Mouse (Mus musculus): ENCODE measurements around the gene Nmt1.

Nmt1 gene

DNA sequence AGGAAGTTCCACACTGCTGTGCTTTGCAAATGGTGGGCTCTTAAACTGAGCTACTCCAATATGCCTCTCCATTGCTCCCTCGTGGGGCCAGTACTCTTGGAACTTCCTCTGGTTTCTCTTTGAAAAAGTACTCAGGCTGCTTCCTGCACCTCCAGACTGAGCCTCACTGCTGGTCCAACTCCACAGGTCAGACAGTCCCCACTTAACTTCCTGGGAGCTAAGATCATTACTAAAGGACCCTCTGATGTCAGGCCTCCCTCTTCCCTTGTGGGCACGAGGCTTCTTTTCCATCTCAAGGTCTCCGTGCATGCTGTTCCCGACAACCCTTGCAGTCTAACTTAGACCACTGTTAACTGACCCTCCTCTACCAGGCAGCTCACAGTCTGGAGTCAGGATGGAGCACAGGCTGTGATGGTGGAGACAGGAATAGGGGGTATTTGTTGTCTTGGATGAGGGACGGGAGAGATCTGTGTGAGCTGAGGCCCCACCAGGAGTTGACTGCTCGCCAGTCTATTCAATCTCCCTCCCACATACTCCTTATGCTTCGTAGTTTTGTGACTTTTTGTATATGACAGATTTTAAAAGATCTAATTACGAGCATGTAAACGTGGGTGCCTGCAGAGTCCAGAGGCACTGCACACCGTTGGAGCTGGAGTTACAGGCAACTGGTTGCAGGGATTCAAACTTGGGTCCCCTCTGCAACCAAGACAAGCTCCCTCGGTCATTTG, 22.6 kb upstream of the Nmt1 start:
- no peak for DNase-seq (ENCODE audit: low spot score)

DNA sequence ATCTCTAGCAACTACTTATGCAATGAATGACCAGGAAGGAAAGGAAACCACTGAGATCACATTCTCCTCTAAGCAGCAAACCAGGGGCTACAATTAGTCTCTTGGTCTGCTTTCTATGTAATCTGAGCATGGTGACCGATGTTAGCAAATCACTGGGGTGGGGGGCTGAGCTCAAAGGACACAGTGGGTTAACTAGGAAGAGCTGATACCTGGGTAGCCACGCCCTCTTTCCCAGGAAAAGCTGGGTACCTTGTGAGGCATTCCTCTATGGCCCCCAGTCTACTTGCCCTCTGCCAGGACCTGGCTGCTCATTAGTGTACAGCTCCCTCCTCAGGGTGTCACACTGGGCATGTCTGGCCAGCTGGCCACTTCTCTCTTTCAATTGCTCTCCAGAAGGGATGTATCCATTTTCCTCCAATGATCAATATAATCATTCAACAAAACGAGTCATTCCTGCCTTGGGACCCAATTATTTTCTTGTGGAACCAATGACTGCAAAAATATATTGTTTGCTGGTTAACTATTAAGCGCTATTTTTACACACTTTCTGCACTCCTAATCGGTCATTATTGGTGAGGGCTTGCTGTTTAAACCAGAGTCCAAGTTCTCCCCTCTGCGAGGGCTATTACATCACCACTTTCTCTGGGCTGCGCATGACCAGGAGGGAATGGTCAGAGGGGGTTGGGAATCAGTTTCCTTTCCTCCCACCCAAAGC, 21.5 kb upstream of the Nmt1 start:
- no peak for DNase-seq (ENCODE audit: low spot score)

DNA sequence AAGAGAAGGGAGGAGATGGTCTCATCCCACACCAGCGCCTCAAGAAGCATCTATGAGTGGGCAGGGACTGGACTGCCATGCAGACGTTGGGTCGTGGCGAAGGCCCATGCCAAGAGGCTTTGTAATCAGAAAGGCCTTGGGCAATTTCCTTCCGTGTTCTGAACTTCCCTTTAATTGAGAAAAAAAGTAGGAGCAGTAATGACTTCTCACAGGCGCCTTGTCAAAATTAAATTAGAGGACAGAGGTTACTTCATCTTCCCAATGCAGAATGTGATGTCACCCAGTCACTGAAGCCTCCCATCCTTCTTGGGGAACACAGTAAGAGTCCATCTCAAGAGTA, 21.0 kb upstream of the Nmt1 start:
- DNase-seq (ENCODE audit: low spot score), result no peak

DNA sequence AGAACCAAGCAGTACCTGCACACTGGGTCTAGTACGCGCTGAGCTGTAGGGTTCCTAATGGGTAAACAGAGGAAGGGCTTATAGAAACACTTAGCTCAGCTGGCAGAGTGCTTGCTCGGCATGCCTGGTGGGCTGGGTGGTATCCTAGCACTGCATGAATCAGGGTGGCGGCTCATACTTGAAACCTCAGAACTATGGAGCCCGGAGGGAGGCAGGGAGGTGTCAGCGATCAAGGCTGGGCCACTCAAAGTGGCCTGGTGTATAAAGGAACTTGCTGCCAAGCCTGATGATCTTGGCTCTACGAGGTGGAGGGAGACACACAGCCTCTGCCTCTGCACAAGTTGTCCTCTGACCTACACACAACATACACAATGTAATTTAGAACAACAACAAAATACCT, 19.4 kb upstream of the Nmt1 start:
- no peak for DNase-seq (ENCODE audit: low spot score)

DNA sequence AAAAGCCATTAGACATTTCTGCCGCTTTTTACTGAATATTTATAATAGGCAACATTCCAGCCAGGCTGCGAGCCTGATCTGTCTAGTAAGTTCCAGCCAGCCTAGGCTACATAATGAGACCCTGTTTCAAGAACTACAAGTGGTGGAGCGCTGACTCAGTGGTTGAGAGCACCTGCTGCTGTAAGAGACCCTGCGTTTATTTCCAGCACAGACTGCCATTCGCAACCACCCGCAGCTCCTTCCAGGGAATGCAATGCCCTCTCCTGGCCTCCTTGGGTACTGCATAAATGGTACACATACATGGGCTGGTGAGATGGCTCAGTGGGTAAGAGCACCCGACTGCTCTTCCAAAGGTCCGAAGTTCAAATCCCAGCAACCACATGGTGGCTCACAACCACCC, 18.8 kb upstream of the Nmt1 start:
- DNase-seq (ENCODE audit: low spot score), result peak; percentile 67

DNA sequence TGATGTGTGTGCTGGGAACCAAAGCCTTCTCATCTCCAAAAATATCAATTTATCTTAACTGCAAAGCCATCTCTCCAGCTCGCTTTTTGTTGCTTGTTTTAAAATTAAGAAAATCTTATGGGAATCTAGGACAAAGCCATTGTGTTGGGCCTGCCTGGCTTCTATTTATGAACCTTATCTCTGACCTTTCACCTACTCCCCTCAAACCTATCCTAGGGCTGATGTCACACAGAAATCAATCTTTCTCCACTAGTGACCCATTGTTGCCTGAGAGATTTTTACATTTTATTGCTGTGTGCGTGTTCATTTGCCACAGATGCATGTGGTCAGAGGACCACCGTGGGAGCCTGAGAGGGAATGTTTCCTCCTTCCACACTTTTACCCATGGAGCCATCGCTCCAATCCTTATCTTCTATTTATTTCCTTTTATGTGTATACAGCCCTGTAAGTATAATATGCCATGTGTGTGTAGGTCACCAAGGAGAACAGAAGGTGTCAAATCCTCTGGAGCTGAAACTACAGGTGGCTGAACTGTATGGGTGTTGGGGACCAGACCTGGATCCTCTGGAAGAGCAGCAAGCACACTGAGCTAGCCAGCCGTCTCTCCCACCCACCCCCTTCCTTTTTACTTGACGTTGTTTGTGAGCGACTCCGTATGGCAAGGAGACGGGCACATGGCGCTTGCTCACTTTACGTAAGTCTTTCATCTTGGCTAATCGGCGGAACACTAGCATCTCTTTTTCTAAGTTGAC, 17.4 kb upstream of the Nmt1 start:
- DNase-seq (ENCODE audit: low spot score), result no peak

DNA sequence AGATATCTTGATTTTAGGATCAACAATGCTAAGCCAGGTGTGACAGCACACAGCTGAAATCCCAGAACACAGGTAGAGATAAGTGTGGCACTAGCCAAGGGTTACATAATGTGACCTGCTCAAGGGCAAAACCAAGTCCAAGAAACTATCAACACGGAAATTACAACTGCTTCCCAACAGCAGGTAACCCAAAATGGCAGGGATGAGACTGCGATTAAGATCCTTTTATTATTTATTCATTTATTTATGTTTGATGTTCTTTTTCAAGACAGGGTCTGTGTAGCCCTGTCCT, 16.8 kb upstream of the Nmt1 start:
- DNase-seq (ENCODE audit: low spot score), result no peak

DNA sequence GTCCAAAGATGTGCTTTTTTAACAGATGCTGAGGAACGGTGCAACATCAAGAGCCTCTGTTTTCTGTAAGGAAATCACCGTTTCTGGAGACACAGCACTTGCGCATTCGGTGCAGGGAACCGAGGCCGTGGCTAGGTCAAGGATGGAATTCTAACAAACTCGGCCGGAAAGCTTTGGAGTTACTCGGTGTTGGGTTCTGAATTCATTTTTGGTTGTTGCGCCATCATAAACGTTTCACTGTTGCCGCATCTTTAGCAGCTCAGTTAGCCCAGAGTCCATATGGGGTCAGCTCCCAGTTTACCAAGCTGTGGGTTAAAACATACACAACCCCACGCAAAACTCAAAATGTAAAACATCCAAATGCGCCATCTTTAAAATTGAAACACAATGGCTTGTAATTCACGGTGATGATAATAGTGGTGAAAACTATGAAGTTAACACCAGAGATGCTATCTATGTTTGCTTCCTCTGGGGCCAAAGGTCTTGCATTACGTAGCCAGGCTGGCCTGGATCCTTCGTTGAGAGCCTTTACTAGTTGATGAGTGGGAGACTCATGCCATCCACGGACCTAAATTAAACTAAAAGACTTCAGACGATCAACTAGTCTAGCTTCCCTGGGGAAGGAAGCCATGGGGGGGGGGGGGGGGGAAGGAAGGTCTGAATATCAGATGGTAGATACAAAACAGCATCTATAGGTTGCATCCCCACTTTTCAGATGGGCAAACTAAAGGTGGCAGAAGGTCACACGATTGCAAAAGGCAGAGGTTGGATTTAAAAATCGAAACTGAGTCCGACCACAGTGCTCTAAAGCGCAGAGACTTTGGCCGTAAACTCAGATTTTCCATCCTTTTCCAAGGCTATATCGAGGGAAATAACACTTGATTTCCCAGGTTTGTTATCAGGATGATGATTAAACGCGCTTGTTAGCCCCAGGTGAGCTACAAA, 11.8 kb upstream of the Nmt1 start:
- no peak for DNase-seq (ENCODE audit: low spot score)

DNA sequence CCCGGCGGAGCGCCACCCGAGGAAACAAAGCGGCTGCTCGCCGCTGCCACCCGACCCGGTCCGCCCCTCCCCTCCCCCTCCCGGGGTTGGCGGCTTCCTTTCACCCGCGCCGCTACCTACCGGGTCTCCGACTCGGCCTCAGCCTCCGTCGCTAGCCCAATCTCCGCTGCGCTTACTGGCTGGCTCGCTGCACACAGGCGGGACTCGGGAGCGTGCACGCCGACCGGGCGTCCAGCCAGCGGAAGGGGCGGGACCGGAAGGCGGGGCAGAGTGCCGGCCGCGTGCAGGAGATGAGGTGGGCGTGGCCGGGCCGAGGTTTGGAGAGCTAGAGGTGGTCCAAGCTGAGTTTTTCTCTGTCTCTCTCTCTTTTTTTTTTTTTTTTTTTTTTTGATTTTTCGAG, 11.1 kb upstream of the Nmt1 start:
- DNase-seq (ENCODE audit: low spot score), result peak; percentile 100

DNA sequence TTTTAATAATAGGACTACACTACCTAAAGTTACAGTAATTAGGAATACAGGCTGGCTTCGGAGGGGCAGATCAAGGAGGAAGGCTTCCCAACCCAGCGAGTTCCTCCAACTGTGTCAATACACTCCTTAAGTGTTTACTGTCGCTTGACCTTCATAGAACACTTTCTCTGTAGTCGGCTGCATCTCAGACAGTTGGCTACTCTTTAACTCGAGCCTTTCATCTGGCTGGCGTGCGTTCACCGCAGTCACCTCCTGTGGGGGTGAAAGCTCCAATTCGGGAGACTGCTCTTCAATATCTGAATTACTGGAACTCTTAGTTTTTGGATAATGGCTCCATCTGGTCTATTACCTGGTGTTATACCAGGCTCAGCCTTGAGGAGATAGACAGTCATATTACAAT, 10.3 kb upstream of the Nmt1 start:
- DNase-seq (ENCODE audit: low spot score), result no peak

DNA sequence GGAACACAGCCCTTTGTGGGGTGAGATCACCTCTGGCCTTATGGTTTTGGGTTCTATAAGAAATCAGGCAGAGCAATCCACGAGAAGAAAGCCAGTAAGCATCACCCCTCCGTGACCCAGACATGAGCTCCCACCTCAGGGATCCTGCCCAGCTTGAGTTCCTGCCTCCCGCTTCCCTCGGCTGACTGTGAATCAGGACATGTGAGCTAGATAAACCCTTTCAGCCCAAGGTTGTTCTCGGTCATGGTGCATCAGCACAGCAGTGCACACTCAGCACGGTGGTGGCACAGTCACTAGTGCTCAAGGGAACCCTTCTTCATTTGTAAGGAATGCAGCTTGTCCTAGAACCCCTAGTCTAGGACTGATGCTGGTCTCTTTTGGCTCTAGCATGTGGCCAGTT, 9.1 kb upstream of the Nmt1 start:
- DNase-seq (ENCODE audit: low spot score), result no peak

DNA sequence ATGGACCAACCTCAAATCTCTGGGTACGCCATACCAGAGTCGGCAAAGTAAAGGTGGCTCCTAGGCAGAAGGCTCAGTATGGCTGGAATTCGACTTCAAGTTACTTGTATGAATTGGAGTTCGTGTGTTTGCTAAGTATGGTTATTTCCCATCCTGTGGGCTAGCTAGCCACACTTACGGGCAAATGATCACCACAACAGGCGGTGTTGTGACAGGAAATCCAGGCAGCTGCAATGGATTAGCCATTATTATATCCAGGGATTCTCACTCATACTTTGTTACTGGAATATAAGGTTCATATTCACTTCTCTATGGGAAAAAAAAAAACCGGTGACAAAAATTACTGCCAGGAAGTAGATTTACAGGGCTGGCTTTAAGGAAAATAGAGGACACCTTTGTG, 8.7 kb upstream of the Nmt1 start:
- no peak for DNase-seq (ENCODE audit: low spot score)

DNA sequence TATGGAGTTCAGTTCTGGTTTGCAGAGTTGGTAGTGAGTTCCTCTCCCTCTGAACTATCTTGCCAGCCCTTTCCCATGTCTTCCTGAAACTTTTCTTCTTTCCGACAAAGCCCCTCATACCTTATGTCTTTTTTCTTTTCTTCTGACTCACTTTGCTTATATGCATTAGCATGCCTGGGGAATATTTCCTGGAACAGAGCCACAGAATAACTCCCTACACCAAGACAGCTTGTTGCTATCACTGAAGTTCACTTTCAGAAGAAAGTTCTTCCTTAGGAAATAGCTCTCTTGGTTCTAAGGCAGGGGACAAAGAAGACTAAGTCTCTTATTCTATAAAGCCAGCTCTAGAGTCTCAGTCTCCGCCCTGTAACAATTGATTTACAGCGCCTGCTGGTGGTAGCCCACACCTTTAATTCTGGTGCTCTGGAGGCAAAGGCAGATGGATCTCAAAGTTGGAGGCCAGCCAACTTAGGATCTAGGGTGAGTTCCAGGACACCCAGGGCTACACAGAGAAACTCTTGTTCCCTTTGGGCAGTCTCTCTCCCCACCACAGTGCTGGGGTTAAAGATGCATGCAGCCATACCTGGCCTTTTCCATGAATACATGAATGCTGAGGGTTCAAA, 7.2 kb upstream of the Nmt1 start:
- DNase-seq (ENCODE audit: low spot score), result no peak

DNA sequence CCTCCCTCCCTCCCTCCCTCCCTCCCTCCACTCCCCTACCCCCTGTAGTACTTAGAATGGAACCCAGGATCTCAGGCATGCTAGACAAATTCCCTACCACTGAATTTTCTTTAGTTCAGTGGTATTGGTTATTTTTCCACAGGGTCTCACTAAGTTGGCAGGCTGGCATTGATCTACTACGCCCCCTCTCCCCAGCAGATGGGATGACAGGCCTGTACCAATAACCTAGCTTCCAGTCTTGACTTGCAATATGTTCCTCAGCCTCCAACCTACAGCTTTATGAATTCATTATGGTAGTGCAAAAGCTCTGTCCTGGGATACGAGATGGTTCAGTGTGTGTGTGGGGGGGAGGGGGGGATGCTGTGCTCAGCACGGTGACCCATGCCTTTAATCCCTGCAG, 4.0 kb upstream of the Nmt1 start:
- DNase-seq (ENCODE audit: low spot score), result no peak

DNA sequence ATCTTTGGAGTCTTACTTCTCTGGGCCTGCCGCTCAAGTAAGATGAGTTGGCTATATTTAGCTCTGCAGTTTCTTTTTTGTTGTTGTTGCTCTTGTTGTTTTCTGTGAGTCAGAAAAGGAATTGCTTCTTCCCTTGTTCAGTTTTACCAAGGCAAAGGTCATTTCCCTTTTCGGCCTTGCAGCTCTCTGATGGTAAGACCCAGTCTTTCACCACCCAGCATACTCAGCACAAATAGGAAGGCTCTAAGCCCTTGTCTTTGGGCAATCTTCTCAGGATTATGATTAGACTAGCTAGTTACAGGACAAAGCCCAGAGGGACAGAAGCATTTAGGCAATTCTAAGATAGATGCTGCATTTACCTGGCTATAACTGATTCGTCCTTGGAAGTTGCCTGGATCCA, 1.1 kb upstream of the Nmt1 start:
- DNase-seq (ENCODE audit: low spot score), result no peak

DNA sequence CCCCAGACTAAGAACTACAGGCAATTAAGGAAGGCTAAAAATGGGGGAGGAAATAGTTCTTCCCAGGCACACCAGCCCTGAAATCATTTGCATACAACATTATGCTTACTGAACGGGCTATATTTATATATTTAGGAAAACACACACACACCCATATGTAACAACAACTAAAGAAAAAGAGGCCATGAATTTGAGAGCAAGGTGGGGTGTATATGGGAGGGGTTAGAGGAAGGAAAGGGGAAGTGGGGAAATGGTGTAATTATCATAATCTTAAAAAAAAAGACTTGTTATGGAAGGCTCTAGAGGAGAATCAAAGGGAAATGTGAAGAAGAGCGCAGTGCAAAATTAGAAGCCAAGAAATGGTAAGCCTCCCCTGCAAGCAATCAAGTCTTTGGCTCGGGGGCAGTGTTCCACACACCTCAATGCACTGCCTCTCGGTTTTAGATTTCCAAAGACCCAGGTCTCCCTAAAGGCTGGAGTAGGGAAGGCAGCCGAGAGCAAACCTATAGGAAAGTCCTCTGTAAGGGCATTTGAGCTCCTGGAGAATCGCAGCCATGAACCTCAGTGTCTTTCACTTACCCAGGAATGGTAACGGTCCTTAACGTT, 317 bp upstream of the Nmt1 start:
- DNase-seq (ENCODE audit: low spot score), result no peak

DNA sequence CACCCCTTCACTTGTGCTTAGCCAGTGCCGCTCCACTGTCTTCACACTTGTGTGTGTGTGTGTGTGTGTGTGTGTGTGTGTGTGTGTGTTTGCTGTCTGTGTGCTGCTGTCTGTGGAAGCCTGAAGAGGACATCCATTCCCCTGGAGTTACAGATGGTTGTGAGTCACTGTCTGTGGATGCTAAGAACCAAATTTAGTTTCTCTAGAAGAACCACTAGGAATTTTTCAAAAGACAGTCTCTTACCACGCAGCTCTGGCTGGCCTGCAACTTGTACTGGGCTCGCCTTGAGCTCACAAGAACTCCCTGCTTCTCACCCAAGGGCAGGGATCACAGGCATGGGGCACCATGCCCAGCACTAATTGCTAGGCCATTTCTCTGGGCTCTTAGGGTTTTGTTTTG, 5.0 kb downstream of the Nmt1 start:
- DNase-seq (ENCODE audit: low spot score), result no peak

DNA sequence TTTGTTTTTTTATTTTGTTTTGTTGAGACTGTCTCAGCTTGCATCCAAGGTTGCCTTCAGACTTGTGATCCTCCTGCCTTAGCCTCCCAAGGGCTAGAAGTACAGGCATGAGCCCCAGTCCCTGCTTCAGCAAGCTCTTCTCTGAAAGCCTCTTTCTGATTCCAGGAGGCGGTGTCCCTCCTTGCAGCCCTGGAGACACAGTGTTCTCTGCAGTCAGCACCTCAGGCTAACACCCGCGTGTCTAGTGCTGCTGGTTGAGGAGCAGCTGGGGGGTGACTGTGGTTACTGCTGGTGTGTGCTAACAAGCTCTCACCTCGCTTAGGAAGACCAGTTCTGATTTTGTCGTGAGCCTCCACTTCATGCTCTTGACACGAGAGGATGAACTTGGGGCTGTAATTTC, 7.0 kb downstream of the Nmt1 start:
- no peak for DNase-seq (ENCODE audit: low spot score)

DNA sequence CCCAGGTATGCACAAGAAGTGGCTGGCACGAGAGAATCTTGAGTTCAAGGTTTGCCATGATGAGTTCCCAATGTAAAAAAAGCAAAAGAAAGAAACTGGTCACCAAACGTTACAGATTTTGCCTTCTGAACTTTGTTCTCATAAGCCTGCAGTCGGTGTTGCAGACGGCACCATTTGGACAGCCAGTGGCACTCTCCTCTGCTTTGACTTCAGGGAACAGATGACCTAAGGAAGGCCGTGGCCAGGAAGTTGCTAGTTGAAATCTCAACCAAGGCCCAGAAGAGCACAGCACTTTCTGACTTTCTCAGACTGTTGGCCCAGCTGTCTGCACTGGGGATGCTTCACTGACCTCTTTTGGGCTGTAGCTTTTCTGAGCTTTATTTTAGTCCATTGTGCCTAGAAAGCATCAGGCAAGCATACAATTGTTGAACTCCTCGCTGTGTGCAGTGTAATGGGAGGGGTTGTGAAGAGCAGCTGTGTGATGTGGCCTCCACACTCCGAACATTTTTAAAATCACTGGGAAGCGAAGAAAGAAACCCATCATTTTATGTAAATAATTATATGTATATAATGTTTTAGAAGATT, 9.0 kb downstream of the Nmt1 start:
- DNase-seq (ENCODE audit: low spot score), result no peak

DNA sequence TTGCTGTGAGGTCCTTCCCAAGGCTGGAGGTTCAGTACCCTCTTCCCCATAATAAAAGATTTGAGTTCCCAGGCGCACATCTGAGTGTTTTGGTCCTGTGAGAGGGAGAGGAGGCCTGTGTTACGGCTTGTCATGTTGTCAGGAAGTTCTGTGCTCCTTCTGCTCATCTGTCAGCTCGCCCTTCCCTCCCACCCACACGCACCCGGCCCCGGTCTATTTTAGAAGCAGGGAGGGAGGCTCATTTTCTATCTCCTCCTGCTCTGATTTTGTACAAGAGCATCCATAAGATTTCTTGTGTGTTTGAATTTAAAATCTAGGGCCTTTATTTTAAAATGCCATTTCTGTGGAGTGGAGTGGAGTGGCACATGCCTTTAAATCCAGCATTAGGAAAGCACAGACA, 10.0 kb downstream of the Nmt1 start:
- DNase-seq (ENCODE audit: low spot score), result no peak

DNA sequence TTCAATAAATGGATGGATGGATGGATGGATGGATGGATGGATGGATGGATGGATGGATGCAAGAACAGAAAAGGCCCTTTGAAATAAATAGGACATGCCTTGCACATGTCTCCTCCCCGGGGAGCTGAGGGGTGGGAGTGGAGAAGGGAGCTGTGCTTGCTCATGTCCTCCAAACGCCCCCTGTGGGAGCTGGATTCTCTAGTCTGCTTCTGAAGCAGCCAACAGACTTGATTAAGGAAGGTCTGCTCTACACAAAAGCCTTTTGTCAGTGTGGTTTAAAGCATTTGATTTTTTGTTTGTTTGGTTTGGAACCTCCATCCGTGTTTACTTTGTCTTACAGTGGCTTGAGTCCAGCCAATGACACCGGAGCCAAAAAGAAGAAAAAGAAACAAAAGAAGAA, 14.8 kb downstream of the Nmt1 start:
- no peak for DNase-seq (ENCODE audit: low spot score)

Measured in testis, postnatal 10 days (tissue).